Mouse (Mus musculus): Measurements from ENCODE around the gene Arhgef17.

The Arhgef17 gene

DNA sequence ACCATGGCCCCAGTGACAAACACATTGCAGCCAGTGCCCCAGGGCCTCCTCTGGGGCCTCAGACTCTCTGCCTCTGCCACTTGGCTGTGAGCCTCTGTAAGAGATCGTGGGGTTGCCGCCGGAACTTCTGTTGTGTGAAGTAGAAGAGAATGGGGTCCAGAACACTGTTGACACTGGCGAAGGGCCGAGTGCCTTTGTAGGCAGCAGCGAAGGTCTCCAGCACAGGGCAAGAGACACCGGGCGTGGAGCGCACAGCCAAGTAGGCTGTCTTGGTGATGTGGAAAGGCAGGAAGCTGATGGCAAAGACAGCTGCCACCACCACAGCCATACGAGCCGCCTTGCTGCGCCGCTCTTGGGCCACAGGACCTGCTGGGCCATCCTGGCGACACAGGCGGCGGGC lies 6.2 kb upstream of the Arhgef17 start:
- DNase-seq, result no peak

DNA sequence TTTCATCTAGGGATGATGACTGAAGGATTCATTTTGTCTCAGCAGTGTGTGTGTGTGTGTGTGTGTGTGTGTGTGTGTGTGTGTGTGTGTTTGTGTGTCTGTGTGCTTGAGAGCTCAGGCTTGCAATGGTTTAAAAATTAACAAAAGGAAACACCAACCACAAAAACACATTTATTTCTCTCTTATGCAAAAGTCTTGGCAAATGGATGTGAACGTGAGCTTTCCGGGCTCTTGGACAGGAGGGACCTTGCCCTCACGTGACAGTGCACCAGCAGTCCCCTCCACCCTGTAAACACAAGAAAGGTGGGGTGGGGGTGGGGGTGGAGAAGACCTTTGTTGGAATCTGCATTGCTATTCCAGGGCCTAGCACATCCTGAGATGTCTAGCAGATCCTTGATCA lies 5.6 kb upstream of the Arhgef17 start:
- no peak for DNase-seq

DNA sequence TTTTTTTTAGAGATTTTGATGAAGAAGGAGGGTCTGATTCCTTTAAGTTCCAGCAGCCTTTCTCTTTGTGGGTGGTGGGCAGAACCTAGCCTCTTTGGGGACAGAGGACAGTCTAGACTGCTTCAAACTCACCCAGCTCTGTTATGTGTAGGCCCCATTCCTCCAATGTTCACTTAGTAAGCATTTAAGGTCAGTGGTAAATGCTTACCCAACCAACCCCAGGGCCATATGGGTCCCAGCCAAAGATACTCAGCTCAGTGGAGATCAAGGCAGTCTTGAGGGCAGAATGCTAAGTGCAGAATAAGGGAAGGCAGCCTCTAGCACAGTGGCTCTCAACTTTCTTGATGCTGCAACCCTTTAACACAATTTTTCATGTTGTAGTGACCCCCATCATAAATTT lies 1.6 kb upstream of the Arhgef17 start:
- DNase-seq, result no peak

DNA sequence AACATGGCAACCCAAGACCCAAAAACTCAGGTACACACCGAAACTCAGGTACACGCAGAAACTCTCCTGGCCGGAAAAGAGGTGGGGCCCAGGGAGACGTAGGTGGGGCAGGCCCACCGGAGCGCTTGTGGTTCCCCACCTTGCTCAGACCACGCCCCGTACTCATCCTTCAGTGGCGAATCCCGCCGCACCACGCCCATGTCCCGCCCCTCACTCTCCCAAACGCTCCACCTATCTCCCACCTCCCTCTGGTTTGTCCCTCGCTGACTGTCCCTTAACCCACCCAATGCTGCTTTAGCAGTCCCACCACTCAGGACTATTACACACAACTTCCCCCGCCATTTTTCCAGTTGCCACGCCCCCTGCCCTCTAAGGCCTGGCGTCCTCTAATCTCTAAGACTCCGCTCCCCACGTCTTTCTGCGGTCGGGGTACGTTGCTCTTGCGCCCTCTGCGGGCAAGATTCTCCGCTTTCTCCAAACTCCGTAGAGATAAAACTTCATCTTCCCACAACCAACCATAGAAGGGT lies 637 bp upstream of the Arhgef17 start:
- peak; percentile 46 to 51 for DNase-seq

GRCm38 (mm10) chr7:100931316-100931925 lies 486 bp downstream of the Arhgef17 start:
- DNase-seq, result no peak

DNA sequence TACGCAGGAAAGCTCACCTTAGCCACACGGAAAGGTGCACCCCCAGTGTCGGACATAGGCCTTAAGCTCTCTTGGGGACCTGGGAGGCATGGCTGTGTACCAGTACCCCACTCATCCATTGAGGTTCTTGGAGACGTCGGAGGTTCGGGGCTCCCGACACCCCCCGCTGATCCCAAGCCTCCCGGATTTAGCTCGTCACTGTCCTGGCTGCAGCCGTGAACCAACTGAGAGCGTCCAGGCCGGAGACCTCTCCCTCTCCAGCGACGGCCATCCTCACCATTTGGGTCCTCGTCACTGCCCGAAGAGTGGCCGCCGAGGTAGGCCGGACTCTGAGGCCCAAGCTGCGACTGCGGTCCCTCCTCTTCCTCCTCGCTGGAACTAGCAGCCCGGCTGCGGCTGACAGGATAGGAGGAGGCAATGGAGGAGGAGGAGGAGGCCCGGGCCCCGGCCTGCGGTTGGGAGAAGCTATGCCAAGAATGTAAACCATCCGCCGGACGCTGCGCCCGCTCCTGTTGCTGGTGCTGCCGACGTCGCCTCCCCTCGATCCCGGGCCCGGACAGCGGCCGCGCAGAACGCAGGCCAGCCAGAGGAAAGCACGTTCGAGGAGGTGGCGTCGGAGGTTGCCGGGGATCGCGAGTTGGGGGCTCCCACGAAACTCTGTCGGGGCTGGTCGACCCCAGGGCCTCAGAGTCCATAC lies 1.1 kb downstream of the Arhgef17 start:
- no peak for DNase-seq

- no peak for DNase-seq
Observed at GRCm38 (mm10) chr7:100929639-100930303, 2.1 kb downstream of the Arhgef17 start.

GRCm38 (mm10) chr7:100928456-100928855 lies 3.5 kb downstream of the Arhgef17 start:
- DNase-seq, result no peak

GRCm38 (mm10) chr7:100927287-100928000 lies 4.5 kb downstream of the Arhgef17 start:
- no peak for DNase-seq

DNA sequence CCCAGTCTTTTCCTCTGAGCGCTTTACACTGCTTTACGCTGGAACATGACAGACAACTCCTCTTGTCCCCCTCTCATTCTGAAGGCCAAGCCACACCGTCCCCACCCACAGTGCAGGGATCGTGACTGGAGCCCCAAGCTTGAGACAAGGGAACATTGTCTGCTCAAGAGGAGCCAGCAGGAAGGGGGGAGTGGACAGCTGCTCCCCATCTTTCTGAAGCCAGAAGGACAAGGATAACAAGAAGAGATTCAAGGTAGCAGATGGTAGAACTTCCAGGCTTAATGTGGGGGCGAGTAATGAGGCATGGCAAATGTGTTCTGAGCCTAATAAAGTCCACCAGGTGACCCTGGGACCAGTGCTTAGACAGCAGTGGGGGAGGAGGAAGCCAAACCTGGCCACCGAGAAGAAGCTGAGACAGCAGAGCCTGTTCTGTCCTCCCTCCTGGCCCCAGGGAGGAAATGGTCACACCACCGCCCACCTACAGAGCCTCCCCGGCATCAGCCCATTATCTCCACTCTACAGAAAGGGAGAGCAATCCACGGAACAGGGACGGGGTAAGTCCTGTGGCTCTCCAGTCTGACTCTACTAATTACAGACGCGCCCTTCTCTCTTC lies 5.5 kb downstream of the Arhgef17 start:
- DNase-seq, result no peak

DNA sequence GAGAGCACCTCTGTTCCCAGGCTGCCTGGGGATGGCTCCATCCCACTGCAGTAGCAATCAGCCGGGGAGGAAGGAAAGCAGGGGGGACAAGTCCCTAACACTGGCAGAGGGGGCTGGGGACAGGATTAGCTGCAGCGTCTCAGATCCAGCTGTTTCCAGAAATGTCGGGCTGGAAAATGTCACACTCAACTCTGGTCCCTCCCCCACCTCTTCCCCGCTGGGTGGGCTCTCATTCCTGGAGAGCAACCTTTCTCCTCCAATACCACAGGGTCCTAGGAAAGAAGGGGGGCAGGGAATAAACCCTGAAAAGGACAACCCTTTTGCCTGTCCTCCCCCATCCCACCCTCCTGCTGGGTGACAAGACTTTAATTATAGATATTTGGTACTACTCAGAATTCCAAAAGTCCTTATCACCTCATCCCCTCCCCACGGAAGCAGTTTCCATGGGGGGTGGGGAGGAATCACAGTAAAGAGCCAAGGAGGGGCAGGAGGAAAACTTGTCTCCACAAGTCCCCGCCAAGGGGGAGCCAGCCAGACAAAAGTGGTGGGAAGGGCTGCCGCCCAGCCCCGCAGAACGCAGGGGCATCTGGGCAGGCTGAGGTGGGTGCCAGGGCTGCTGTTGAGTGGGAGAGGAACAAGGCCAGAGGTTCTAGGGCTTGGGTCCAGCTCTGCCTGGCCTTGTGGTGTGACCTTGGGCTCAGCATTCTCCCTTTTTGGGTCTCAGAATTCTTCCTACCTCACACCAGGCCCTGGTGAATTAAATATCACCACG lies 7.0 kb downstream of the Arhgef17 start:
- no peak for DNase-seq

- no peak for DNase-seq
Observed at GRCm38 (mm10) chr7:100924200-100924599, 7.7 kb downstream of the Arhgef17 start.

DNA sequence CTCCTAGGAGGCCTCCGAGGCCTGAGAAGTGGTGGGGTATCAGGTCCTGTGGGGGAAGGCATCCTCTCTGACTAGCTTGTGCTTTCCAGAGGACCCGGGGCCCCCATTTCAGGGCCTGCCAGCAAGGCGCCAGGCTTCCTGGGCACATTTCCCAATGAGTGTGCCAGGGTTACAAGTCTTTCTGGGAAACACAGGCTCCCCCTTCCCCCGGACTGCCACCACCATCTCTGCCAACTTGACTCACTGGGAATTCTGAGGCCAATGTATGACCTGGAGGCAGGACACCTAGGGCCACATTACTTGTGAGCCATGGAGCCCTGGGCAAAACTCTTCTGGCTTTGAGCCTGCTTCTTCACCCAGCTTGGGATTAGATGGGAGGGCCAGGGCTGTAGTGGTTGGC lies 9.0 kb downstream of the Arhgef17 start:
- no peak for DNase-seq

DNA sequence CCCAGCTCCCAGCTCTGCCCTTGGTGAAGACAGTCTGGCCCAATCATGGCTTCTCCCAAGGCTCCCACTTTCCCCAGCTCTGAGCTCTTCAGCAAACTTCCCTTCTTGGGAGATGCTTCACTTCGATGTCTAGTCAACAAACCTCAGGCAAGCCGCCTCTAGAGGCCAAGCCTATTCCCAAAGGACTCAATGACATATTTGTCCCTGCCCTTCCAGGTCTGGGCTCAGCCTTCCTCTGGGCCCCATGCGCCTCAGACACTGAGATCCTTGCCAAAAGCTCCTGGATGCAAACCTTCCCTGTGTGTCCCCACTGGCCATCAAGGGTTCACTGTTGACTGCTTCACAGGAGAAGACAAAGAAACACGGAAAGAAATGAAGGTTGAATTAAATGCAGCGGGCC lies 10.6 kb downstream of the Arhgef17 start:
- DNase-seq, result no peak

DNA sequence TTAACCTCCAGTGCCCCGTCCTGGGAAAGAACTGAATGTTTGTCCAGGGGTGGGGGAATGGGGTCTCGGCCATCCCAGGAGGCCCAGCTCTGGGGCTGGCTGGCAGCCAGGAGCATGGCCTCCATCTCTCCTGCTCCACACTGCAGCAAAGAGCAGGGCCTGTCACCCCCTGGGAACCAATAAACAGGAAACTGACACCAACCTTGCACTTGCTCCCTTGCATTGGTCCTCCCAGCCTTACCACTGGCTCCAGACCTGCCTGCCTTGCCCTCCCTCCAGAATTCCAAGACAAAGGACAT lies 12.1 kb downstream of the Arhgef17 start:
- no peak for DNase-seq

GRCm38 (mm10) chr7:100919006-100919808 lies 12.7 kb downstream of the Arhgef17 start:
- DNase-seq, result no peak

GRCm38 (mm10) chr7:100918176-100918575 lies 13.7 kb downstream of the Arhgef17 start:
- DNase-seq, result no peak

DNA sequence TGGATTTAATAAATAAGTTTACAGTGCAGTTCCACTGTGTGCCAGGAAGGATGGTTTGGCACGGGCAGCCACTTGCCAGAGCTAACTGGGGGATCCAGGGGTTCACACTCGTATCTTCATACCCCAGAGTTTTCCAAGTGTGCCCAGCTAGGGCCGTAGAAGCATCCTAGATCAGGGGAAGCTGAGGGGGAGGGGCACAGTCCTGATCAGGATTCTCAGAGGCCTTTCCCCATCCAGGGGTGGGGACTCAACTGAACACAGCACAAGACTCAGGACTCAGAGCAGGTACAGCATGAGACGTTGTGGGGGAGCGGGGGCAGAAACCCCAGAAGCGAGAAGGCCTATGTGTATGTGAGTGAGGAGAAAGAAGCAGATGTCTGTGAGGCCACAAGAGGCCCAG lies 14.2 kb downstream of the Arhgef17 start:
- DNase-seq, result no peak

- DNase-seq, result no peak
Observed at GRCm38 (mm10) chr7:100916526-100916925, 15.4 kb downstream of the Arhgef17 start.

- DNase-seq, result no peak
Observed at GRCm38 (mm10) chr7:100915204-100915603, 16.7 kb downstream of the Arhgef17 start.

- DNase-seq, result no peak
Observed at GRCm38 (mm10) chr7:100911791-100912190, 20.1 kb downstream of the Arhgef17 start.
